In the genomic region with DNA sequence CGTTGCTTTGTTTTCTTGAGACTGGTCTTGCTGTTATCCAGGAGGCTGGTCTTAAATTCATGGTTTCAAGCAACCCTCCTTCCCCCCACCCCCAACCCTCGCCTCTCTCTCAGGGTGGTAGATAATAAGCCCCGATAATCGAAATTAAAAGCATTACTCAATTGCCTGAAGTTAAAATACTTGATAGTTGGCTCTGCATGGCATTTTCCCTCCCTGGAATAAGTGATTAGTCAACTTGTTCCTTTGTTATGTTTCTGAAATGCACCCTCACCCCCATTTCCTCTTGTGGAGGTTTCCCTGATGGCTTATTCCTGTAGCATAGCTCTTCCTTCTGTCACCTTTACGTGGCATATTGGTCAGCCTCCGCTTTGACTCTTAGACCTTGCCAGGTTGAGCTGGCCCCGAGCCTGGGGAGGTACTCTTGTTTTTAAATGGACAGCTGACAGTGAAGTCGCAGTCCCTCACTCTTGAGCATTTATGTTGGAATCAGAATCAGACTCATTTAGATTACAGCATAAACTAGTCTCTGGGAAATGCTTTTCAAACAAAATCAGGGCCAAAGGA, we compare ENCODE assay signal across 8 mouse cellular contexts. TPM values are rescaled to one million over a fixed set of nuclear protein-coding genes. Genes with fewer than 3 reads are reported as not detected.
DNase-seq lines count a peak whose midpoint lies in the region; ATAC-seq and TF ChIP-seq lines count a peak whose summit lies in the region.

No protein-coding gene starts in this region.

- ATAC-seq in heart, embryonic 16.5 days (replicated peaks; ENCODE audit: extremely low read depth, insufficient read depth, low FRiP score), result no peak

- peak overlapping the region; percentile 88 for H3K4me2 ChIP-seq in heart, embryonic 16.5 days (ENCODE audit: low read depth, low read length)

- H3K36me3 ChIP-seq in heart, embryonic 10.5 days, result no peaks in the 10 kb centered on the region
- H3K36me3 ChIP-seq in heart, embryonic 16.5 days (ENCODE audit: control insufficient read depth, insufficient read depth), result no peaks in the 10 kb centered on the region
- no peaks in the 10 kb centered on the region for H3K36me3 ChIP-seq in macrophage (ENCODE audit: inconsistent target)

- H3K27ac ChIP-seq in heart, embryonic 10.5 days, result no peak overlapping the region
- peak overlapping the region; percentile 95 for H3K27ac ChIP-seq in bone marrow macrophage, adult 2 months (ENCODE audit: insufficient read depth, low read depth, low read length)
- H3K27ac ChIP-seq in heart, embryonic 16.5 days (ENCODE audit: low read length), result peak overlapping the region; percentile 24; the same call in 1 of the 2 replicates
- H3K27ac ChIP-seq in macrophage, result peak overlapping the region; percentile 76

- H3K9ac ChIP-seq in heart, embryonic 16.5 days (ENCODE audit: low read length), result peak overlapping the region; percentile 13; the same call in 1 of the 2 replicates

- H3K27me3 ChIP-seq in heart, embryonic 10.5 days (ENCODE audit: insufficient read depth, poor library complexity, severe bottlenecking), result no peaks in the 10 kb centered on the region
- H3K27me3 ChIP-seq in heart, embryonic 16.5 days (ENCODE audit: control insufficient read depth, insufficient read depth, low read length), result no peaks in the 10 kb centered on the region

- WGBS in heart, embryonic 10.5 days, result 67% methylated on average over 8 of the region's 8 CpGs
- WGBS in heart, embryonic 16.5 days, result 38% methylated on average over 8 of the region's 8 CpGs
- WGBS in macrophage (ENCODE audit: missing documents), result 8% methylated on average over 8 of the region's 8 CpGs

- no peak for TF ChIP-seq POLR2A in bone marrow macrophage, adult 2 months (IDR thresholded peaks at IDR 0.05; ENCODE audit: borderline replicate concordance, low read depth, low read length)

- H3K4me1 ChIP-seq in heart, embryonic 10.5 days, result peaks cover 45% of the 10 kb centered on the region
- H3K4me1 ChIP-seq in bone marrow macrophage, adult 2 months (ENCODE audit: control insufficient read depth, insufficient read depth, low read length), result peaks cover 22% of the 10 kb centered on the region
- peaks cover 42% of the 10 kb centered on the region for H3K4me1 ChIP-seq in heart, embryonic 16.5 days (ENCODE audit: control insufficient read depth, insufficient read depth, low read length)

- H3K9me3 ChIP-seq in heart, embryonic 10.5 days, result no peaks in the 10 kb centered on the region
- H3K9me3 ChIP-seq in heart, embryonic 16.5 days (replicated peaks; ENCODE audit: control insufficient read depth, low read length), result no peaks in the 10 kb centered on the region

- H3K4me3 ChIP-seq in heart, embryonic 10.5 days, result peak overlapping the region; percentile 93; the same call in 1 of the 2 replicates
- peak overlapping the region; percentile 75 for H3K4me3 ChIP-seq in bone marrow macrophage, adult 2 months (ENCODE audit: insufficient read depth, low read length)
- peak overlapping the region; percentile 97 for H3K4me3 ChIP-seq in heart, embryonic 16.5 days (ENCODE audit: low read length)
- H3K4me3 ChIP-seq in macrophage (ENCODE audit: inconsistent target), result peak overlapping the region; percentile 91

- intact Hi-C loops in heart, postnatal 14 days (cut with DNase I), result no loop called here

- H3K79me2 ChIP-seq in macrophage (ENCODE audit: inconsistent target), result peaks cover 70% of the 10 kb centered on the region

- DNase-seq in heart, embryonic 10.5 days (ENCODE audit: low spot score), result no peak
- DNase-seq in heart, postnatal 14 days, result no peak
- no peak for DNase-seq in ovary, postnatal 36 days (ENCODE audit: low spot score)
- DNase-seq in adrenal gland, postnatal 4 days (ENCODE audit: low spot score in 2 of 2), result no peak
- no peak for DNase-seq in kidney, postnatal 4 days

- no peak for TF ChIP-seq CTCF in bone marrow macrophage, adult 2 months (IDR thresholded peaks at IDR 0.05; ENCODE audit: low read depth, low read length)

RNA-seq across cellular contexts. Expression of a gene that starts 2.4 kb away (rescaled TPM):
- polyA plus RNA-seq in heart, embryonic 10.5 days (2016; fragmentation: Nextera tagmentation; extraction: Ambion mirVana), result 13.1 and 17.0 TPM in 2 replicates
- total RNA-seq in heart, postnatal 14 days (2021), result 10 to 100 TPM; 29.0 to 29.9 TPM
- polyA plus RNA-seq in bone marrow macrophage, adult 2 months (2012; ENCODE audit: insufficient read depth, insufficient read length, missing spikeins), result 41.0 and 44.8 TPM in 2 replicates
- polyA plus RNA-seq in heart, embryonic 16.5 days (2015; fragmentation: Nextera tagmentation; extraction: Ambion mirVana), result 12.3 and 12.4 TPM in 2 replicates
- total RNA-seq in macrophage (2018; cell fraction: chromatin; rRNA removed), result 100 to 1,000 TPM in 21 of 26 experiments, 10 to 100 TPM in 5; 71.3 to 175 (median 120) TPM
- total RNA-seq in macrophage (2018; cell fraction: cytosol; rRNA removed), result 10 to 100 TPM; 18.5 to 34.3 (median 27.3) TPM
- 100 to 1,000 TPM in 6 of 26 experiments, 10 to 100 TPM in 20; 56.0 to 205 (median 84.2) TPM for total RNA-seq in macrophage (2018; cell fraction: nucleus; rRNA removed)
- polyA plus RNA-seq in macrophage (2018), result 14.4 to 26.9 TPM (median 18.7 TPM) in 3 replicates
- total RNA-seq in adrenal gland, postnatal 4 days (2021), result 10 to 100 TPM; 30.2 to 35.1 TPM

RNA-seq across cellular contexts. Expression of a gene that starts 53.3 kb away (rescaled TPM):
- polyA plus RNA-seq in heart, embryonic 10.5 days (2016; fragmentation: Nextera tagmentation; extraction: Ambion mirVana), result 16.3 and 21.9 TPM in 2 replicates
- total RNA-seq in heart, postnatal 14 days (2021), result 1 to 10 TPM; 9.1 to 9.5 TPM
- polyA plus RNA-seq in bone marrow macrophage, adult 2 months (2012; ENCODE audit: insufficient read depth, insufficient read length, missing spikeins), result 2.7 and 3.3 TPM in 2 replicates
- 14.8 and 15.5 TPM in 2 replicates for polyA plus RNA-seq in heart, embryonic 16.5 days (2015; fragmentation: Nextera tagmentation; extraction: Ambion mirVana)
- total RNA-seq in macrophage (2018; cell fraction: chromatin; rRNA removed), result 10 to 100 TPM in 3 of 26 experiments, 1 to 10 TPM in 22, under 1 TPM in 1; 0.88 to 16.4 (median 3.6) TPM
- total RNA-seq in macrophage (2018; cell fraction: cytosol; rRNA removed), result 1 to 10 TPM in 15 of 26 experiments, under 1 TPM in 11; 0.19 to 3.5 (median 1.1) TPM
- total RNA-seq in macrophage (2018; cell fraction: nucleus; rRNA removed), result 10 to 100 TPM in 4 of 26 experiments, 1 to 10 TPM in 18, under 1 TPM in 4; 0.45 to 21.1 (median 3.1) TPM
- polyA plus RNA-seq in macrophage (2018), result 2.2 to 3.5 TPM (median 2.3 TPM) in 3 replicates
- 10 to 100 TPM; 21.8 to 29.2 TPM for total RNA-seq in adrenal gland, postnatal 4 days (2021)
